Mouse (Mus musculus) bone marrow macrophage, adult 2 months (primary cell): ENCODE data around the gene Shisa8. TPM values are rescaled to one million over a fixed set of nuclear protein-coding genes. Genes with fewer than 3 reads are reported as not detected.

Source experiments
- H3K27ac ChIP-seq: 2 replicates; pipeline ENCODE4 v1.5.1; 2012; ENCODE audit warnings: low read depth, low read length; ENCODE audit not compliant: insufficient read depth
- H3K4me1 ChIP-seq: 2 replicates; pipeline ENCODE4 v1.6.1; 2012; ENCODE audit warnings: low read length; ENCODE audit not compliant: control insufficient read depth, insufficient read depth
- H3K4me3 ChIP-seq: 2 replicates; pipeline ENCODE4 v1.5.1; 2012; ENCODE audit warnings: mild to moderate bottlenecking, low read length, moderate library complexity; ENCODE audit not compliant: insufficient read depth
- CTCF ChIP-seq: IDR thresholded peaks from 2 replicates; pipeline ENCODE4 v1.5.1; 2012; ENCODE audit warnings: low read depth, mild to moderate bottlenecking, low read length, moderate library complexity
- POLR2A ChIP-seq: IDR thresholded peaks from 2 replicates; pipeline ENCODE4 v1.6.1; 2012; ENCODE audit warnings: mild to moderate bottlenecking, low read depth, low read length, borderline replicate concordance
- polyA plus RNA-seq: library from polyadenylated mRNA; stranded (reverse); fragments of >200 nt; gene quantifications from 2 replicates; pipeline ENCODE4 v1.2.4, GENCODE M21; 2012; ENCODE audit not compliant: missing spikeins, insufficient read depth, insufficient read length

Gene Shisa8
- polyA plus RNA-seq, 1 experiment, result not detected

DNA sequence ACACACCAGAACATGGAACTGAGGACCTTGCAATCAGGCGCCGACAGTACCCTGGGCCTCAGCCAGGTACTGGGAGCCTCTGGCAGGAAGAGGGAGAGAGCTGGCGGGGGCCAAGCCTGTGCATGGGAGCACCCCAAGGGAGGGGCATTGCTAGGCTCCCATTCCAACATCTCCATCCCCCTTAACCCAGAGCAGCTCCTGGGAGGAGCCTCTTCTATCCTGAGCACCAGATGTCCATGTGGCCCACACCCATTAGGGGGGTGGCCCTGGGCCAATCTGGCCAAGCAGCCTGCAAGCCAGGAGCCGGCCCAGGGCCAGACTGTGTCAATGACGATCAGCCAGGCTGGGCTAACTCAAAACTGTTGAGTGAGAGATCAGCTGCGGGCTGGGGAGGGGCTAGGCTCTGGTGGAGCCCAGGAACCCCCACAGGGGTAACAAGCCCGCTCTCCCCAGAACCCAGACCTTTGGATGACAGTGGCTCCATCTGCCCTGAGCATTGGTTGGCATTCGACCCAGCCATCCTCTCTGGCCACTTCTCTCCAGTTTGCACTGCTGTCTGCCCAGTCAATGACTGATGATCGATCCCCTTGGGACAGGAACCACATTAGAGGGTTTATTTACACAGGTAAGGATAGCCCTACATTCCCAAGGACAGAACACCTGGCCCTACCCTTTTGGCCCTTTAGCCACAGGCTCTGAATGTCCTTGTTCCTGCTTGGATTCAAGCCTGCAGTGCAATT is 6.1 kb downstream of the Shisa8 start:
- Histone ChIP-seq H3K4me3 (no peak overlapping the region), H3K4me1 (no peaks in the 10 kb centered on the region), H3K27ac (no peak overlapping the region)
- TF ChIP-seq CTCF (no peak), POLR2A (no peak)

- TF ChIP-seq CTCF, result no peak
- TF ChIP-seq POLR2A, result no peak
- H3K4me1 ChIP-seq, result no peaks in the 10 kb centered on the region
- no peak overlapping the region for H3K4me3 ChIP-seq
- no peak overlapping the region for H3K27ac ChIP-seq
Observed at GRCm38 (mm10) chr15:82204680-82205371, 7.8 kb downstream of the Shisa8 start.

DNA sequence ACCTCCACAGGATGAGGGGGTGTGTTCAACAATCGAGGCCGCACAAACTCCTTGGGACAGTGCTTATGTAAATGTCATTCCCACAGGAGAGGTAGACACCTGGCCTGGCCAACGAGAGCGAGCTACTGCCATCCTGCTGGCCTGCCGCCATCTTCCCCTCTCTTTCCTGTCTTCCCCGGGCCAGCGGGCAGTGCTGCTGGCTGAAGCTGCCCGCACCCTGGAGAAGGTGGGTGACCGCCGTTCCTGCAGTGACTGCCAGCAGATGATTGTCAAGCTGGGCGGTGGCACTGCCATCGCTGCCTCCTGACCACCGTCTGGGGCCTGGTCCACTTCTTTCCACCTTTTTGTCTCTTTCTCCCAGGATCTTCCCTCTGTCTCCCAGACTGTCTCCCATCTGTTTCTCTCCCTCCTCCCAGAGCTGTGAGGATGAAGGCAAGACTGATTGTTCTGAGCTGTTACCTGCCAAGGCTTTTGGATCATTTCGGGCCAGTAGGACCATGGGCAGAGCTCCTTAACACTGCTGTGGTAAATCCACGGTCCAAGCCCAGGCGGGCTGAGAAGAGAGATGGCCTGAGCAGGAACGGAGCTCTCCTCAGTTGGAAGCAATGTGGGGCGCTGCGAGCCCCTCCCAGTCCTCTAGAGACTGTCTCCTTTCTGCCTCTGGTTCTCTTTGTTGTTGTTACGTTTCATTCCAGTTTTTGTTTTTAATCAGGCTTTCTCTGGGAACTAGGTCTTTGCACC is 8.8 kb downstream of the Shisa8 start:
- H3K4me1 ChIP-seq, result no peaks in the 10 kb centered on the region
- TF ChIP-seq CTCF (no peak), POLR2A (no peak)
- no peak overlapping the region for H3K27ac ChIP-seq

DNA sequence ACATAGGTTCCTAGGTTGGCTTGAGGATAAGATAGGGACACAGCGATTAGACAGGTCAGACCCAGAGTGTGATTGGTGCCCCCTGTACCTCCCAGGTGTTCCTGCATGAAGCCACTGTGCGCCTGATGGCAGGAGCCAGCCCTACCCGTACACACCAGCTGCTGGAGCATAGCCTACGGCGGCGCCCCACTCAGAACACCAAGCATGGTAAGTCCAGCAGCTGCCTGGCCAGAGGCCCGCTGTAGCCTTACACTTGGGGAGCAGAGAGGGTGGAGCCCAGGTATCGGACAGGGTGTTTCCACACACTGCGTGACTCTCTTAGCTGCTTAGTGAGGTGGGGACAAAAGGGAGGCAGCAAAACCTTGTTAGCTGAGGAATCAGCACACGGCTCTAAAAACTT is 9.5 kb downstream of the Shisa8 start:
- no peak for TF ChIP-seq CTCF
- H3K4me3 ChIP-seq, result no peak overlapping the region
- peaks cover 2% of the 10 kb centered on the region for H3K4me1 ChIP-seq
- no peak overlapping the region for H3K27ac ChIP-seq

More for the DNA sequence above, 8.8 kb downstream of the Shisa8 start:
- no peak overlapping the region for H3K4me3 ChIP-seq

GRCm38 (mm10) chr15:82202086-82202485 is 10.5 kb downstream of the Shisa8 start:
- H3K4me1 ChIP-seq, result peaks cover 6% of the 10 kb centered on the region
- H3K27ac ChIP-seq, result no peak overlapping the region
- H3K4me3 ChIP-seq, result no peak overlapping the region
- TF ChIP-seq CTCF (no peak), POLR2A (no peak)

GRCm38 (mm10) chr15:82199546-82199945 is 13.1 kb downstream of the Shisa8 start:
- Histone ChIP-seq H3K4me1 (peaks cover 6% of the 10 kb centered on the region), H3K4me3 (no peak overlapping the region), H3K27ac (no peak overlapping the region)
- TF ChIP-seq POLR2A (no peak), CTCF (no peak)

DNA sequence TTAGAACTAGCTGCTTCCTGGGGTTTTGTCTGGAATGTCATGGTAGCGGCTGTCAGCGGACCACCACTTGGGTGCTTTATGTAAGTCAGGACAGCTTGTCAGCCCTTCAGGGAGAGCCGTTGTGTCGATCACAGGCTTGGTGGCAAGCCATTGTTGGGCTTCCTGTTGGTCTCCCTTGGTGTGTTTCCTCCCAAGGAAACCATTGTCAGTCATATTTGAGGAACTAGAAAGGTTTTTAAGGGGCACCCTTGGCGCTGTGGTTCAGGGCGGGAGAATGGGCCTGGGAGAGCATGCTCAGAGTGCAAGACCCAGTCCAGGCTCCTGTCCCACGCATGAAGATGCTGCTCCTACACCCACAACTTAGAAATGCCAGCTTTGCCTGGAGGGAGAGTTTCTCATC is 14.3 kb downstream of the Shisa8 start:
- peaks cover 6% of the 10 kb centered on the region for H3K4me1 ChIP-seq
- no peak overlapping the region for H3K4me3 ChIP-seq
- TF ChIP-seq POLR2A, result no peak
- no peak for TF ChIP-seq CTCF
- H3K27ac ChIP-seq, result no peak overlapping the region

- no peak overlapping the region for H3K27ac ChIP-seq
- H3K4me3 ChIP-seq, result no peak overlapping the region
- no peak for TF ChIP-seq POLR2A
- no peak for TF ChIP-seq CTCF
- peaks cover 6% of the 10 kb centered on the region for H3K4me1 ChIP-seq
Observed at GRCm38 (mm10) chr15:82197937-82198336, 14.7 kb downstream of the Shisa8 start.

DNA sequence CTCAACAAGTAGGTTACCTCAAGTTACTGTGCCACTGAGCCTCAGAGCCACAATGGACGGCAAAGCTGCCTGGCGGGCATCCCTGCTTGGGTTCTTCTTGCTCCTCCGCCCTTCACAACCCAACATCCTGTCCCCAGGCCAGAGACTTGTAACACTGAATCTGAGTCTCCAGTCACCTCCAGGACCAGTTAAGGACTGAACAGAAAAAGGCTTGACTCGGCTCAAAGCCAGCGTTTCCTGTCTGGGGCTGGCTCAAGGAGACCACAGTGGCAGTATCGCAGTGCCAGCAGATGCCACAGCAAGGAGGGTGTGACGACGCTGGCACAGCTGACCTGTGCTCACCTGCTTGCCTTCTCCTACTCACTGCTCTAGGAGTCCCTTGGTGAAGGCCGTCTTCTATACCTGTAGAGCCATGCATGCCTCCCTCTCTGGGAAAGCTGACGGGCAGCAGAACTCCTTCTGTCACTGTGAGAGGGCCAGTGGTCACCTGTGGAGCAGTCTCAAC is 15.3 kb downstream of the Shisa8 start:
- no peak overlapping the region for H3K4me3 ChIP-seq
- TF ChIP-seq POLR2A (no peak), CTCF (no peak)
- H3K27ac ChIP-seq, result no peak overlapping the region
- peaks cover 6% of the 10 kb centered on the region for H3K4me1 ChIP-seq

DNA sequence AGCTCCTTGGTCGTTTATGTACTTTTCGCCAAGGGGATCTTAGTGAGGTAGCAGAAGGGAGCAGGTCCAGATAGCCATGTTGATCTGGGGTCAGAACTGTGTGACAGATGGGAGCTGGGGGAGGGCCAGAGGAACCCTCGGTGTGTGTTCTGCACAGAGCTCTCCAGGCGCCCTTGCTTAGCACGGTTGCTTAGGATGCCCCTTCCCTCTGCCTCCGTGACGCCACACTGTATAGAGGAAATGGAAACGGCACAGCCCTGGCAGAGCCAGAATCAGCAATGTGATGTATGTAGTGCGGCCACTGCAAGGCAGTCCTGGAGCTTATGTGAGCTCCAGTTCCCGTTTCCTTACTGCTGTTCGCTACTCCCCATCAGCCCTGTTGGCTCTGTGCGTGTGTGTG is 16.3 kb downstream of the Shisa8 start:
- peaks cover 6% of the 10 kb centered on the region for H3K4me1 ChIP-seq
- H3K27ac ChIP-seq, result no peak overlapping the region
- TF ChIP-seq POLR2A, result no peak
- no peak for TF ChIP-seq CTCF
- H3K4me3 ChIP-seq, result no peak overlapping the region
